Mouse (Mus musculus) liver, embryonic 14.5 days (tissue): ENCODE results near the gene Adpgk. TPM values are rescaled to one million over a fixed set of nuclear protein-coding genes. Genes with fewer than 3 reads are reported as not detected.

Source experiments
- ATAC-seq: fragments of 200-750 bp; cut with Nextera tagmentation; 2 replicates; pipeline ENCODE4 v1.8.0; 2017; ENCODE audit warnings: moderate number of reproducible peaks, mild to moderate bottlenecking, moderate library complexity; ENCODE audit not compliant: insufficient read depth
- DNase-seq, 3 experiments: peaks; one replicate each; pipeline ENCODE4 v3.0.0-alpha.2; 2012 to 2013; ENCODE audit warnings: low read depth in 3 of 3, low spot score in 3 of 3
- H3K27ac ChIP-seq: fragments of 300-500 bp; sonication (generic); 2 replicates; pipeline ENCODE4 v1.5.1; 2014; ENCODE audit warnings: moderate library complexity, mild to moderate bottlenecking, control low read depth, inconsistent platforms
- H3K27me3 ChIP-seq: fragments of 300-500 bp; sonication (generic); 2 replicates; pipeline ENCODE4 v1.6.1; 2014; ENCODE audit warnings: mild to moderate bottlenecking, low read length, moderate library complexity; ENCODE audit not compliant: control insufficient read depth, insufficient read depth
- H3K36me3 ChIP-seq: fragments of 300-500 bp; sonication (generic); replicated peaks from 2 replicates; pipeline ENCODE4 v1.6.1; 2014; ENCODE audit warnings: low read depth; ENCODE audit not compliant: control insufficient read depth, insufficient read depth
- H3K4me1 ChIP-seq, 2 experiments: fragments of 200-500 bp in 1 of 2; fragments of 300-500 bp in 1 of 2; sonication (generic) in 1 of 2; replicated peaks; 2 replicates each; pipeline ENCODE4 v1.6.1; 2012 to 2014; ENCODE audit warnings: antibody characterized with exemption in 1 of 2, inconsistent platforms in 1 of 2, low read length in 1 of 2; ENCODE audit not compliant: control insufficient read depth in 2 of 2, insufficient read depth in 2 of 2
- H3K4me2 ChIP-seq: fragments of 300-500 bp; sonication (generic); 2 replicates; pipeline ENCODE4 v1.6.1; 2014; ENCODE audit warnings: low read depth, mild to moderate bottlenecking, control low read depth, moderate library complexity
- H3K4me3 ChIP-seq, 2 experiments: fragments of 200-500 bp in 1 of 2; fragments of 300-500 bp in 1 of 2; sonication (generic) in 1 of 2; 2 replicates each; pipeline ENCODE4 v1.5.1; 2012 to 2014; ENCODE audit warnings: low read depth in 2 of 2, low read length in 2 of 2, mild to moderate bottlenecking in 2 of 2, control low read depth in 1 of 2, inconsistent platforms in 1 of 2, moderate library complexity in 1 of 2; ENCODE audit not compliant: insufficient read depth in 1 of 2
- H3K9ac ChIP-seq: fragments of 300-500 bp; sonication (generic); replicated peaks from 2 replicates; pipeline ENCODE4 v1.6.1; 2014; ENCODE audit warnings: mild to moderate bottlenecking, control low read depth, moderate library complexity
- H3K9me3 ChIP-seq: fragments of 300-500 bp; sonication (generic); 2 replicates; pipeline ENCODE4 v1.6.1; 2016; ENCODE audit warnings: low read length, mixed read lengths; ENCODE audit not compliant: control insufficient read depth
- CTCF ChIP-seq: IDR thresholded peaks from 2 replicates; pipeline ENCODE4 v1.5.1; 2016; ENCODE audit warnings: antibody characterized with exemption, low read depth, control low read depth
- EP300 ChIP-seq: IDR thresholded peaks from 2 replicates; pipeline ENCODE4 v1.6.1; 2016; ENCODE audit warnings: antibody characterized with exemption, low read depth
- WGBS: fragments of 180-500 bp; shearing (Covaris S2); extraction: QIAGEN DNeasy Blood & Tissue Kit; methylation state at CpG from one replicate; pipeline ENCODE4 v1.1.7; 2014; ENCODE audit not compliant: insufficient replicate concordance; 5-methylcytosine and 5-hydroxymethylcytosine counted together
- polyA plus RNA-seq, 2 experiments: library from polyadenylated mRNA; depleted of rRNA in 1 of 2; stranded (reverse) in 1 of 2; unstranded in 1 of 2; fragments of >200 nt; fragmentation: Nextera tagmentation in 1 of 2; extraction: Ambion mirVana in 1 of 2; gene quantifications; 2 replicates each; pipeline versions ENCODE4 v1.2.1 to v1.2.3; 2012 to 2014

The Adpgk gene
- polyA plus RNA-seq, 2 experiments: 14.0 to 17.6 TPM

GRCm38 (mm10) chr9:59324351-59324750 lies 33.0 kb downstream of the Adpgk start:
- H3K4me3 ChIP-seq: no peak overlapping the region
- DNase-seq: peak in 2 of 3 experiments; percentile 17 to 33
- TF ChIP-seq CTCF: no peak
- TF ChIP-seq EP300: peak; percentile 75
- no peak overlapping the region for H3K9ac ChIP-seq
- peaks cover 0 to 14% of the 10 kb centered on the region in 2 experiments; a peak in 3 of 4 replicates for H3K4me1 ChIP-seq
- no peaks in the 10 kb centered on the region for H3K9me3 ChIP-seq
- no peaks in the 10 kb centered on the region; the same call in 1 of the 2 replicates for H3K36me3 ChIP-seq
- ATAC-seq: peak; percentile 76
- no peaks in the 10 kb centered on the region for H3K27me3 ChIP-seq
- no peak overlapping the region for H3K27ac ChIP-seq
- no peak overlapping the region; the same call in 1 of the 2 replicates for H3K4me2 ChIP-seq

- TF ChIP-seq CTCF (no peak), EP300 (no peak)
- H3K4me1 ChIP-seq: 0 out of 4 replicates have a peak, but pooled peaks cover 0 to 1% of the 10 kb centered on the region in 2 experiments
- no peak overlapping the region for H3K9ac ChIP-seq
- no peaks in the 10 kb centered on the region for H3K9me3 ChIP-seq
- DNase-seq: no peak
- WGBS: 70% methylated on average over 5 of the region's 5 CpGs
- H3K27ac ChIP-seq: no peak overlapping the region
- H3K4me3 ChIP-seq: no peak overlapping the region
- no peak for ATAC-seq
- no peaks in the 10 kb centered on the region for H3K27me3 ChIP-seq
- no peaks in the 10 kb centered on the region for H3K36me3 ChIP-seq
- H3K4me2 ChIP-seq: no peak overlapping the region
Observed at GRCm38 (mm10) chr9:59330055-59330454, 38.7 kb downstream of the Adpgk start.

GRCm38 (mm10) chr9:59336539-59336938 lies 45.2 kb downstream of the Adpgk start:
- WGBS: 50% methylated on average over 3 of the region's 3 CpGs
- TF ChIP-seq CTCF (no peak), EP300 (peak; percentile 26)
- no peaks in the 10 kb centered on the region for H3K9me3 ChIP-seq
- no peak overlapping the region for H3K4me3 ChIP-seq
- H3K4me1 ChIP-seq: peaks cover 8 to 9% of the 10 kb centered on the region in 2 experiments; a peak in 3 of 4 replicates
- no peak overlapping the region for H3K9ac ChIP-seq
- no peak overlapping the region for H3K27ac ChIP-seq
- DNase-seq: no peak
- ATAC-seq: peak; percentile 61; the same call in 1 of the 2 replicates
- no peaks in the 10 kb centered on the region for H3K27me3 ChIP-seq
- H3K36me3 ChIP-seq: no peaks in the 10 kb centered on the region
- peak overlapping the region; percentile 11; the same call in 1 of the 2 replicates for H3K4me2 ChIP-seq

GRCm38 (mm10) chr9:59337889-59338288 lies 46.5 kb downstream of the Adpgk start:
- Histone ChIP-seq H3K27me3 (no peaks in the 10 kb centered on the region), H3K4me3 (no peak overlapping the region), H3K4me2 (no peak overlapping the region), H3K9me3 (no peaks in the 10 kb centered on the region), H3K4me1 (peaks cover 8 to 9% of the 10 kb centered on the region in 2 experiments; a peak in 3 of 4 replicates), H3K9ac (no peak overlapping the region), H3K27ac (no peak overlapping the region), H3K36me3 (no peaks in the 10 kb centered on the region)
- DNase-seq (no peak), ATAC-seq (no peak)
- 81% methylated on average over 5 of the region's 5 CpGs for WGBS
- TF ChIP-seq EP300 (no peak), CTCF (no peak)

GRCm38 (mm10) chr9:59338411-59338810 lies 47.1 kb downstream of the Adpgk start:
- no peak overlapping the region for H3K27ac ChIP-seq
- WGBS: 75% methylated on average over 5 of the region's 5 CpGs
- TF ChIP-seq EP300: no peak
- TF ChIP-seq CTCF: no peak
- DNase-seq: no peak
- no peaks in the 10 kb centered on the region for H3K27me3 ChIP-seq
- H3K9ac ChIP-seq: no peak overlapping the region
- peaks cover 8 to 9% of the 10 kb centered on the region in 2 experiments; a peak in 3 of 4 replicates for H3K4me1 ChIP-seq
- no peak overlapping the region for H3K4me3 ChIP-seq
- no peaks in the 10 kb centered on the region for H3K36me3 ChIP-seq
- no peak overlapping the region for H3K4me2 ChIP-seq
- no peaks in the 10 kb centered on the region for H3K9me3 ChIP-seq
- ATAC-seq: no peak
